Mouse (Mus musculus) liver, embryonic 16.5 days (tissue): ENCODE data around the gene Zdhhc19. TPM values are rescaled to one million over a fixed set of nuclear protein-coding genes. Genes with fewer than 3 reads are reported as not detected.

ENCODE experiments used
- ATAC-seq: fragments of 200-750 bp; cut with Nextera tagmentation; 2 replicates; pipeline ENCODE4 v1.8.0; 2017; ENCODE audit warnings: low read depth, mild to moderate bottlenecking, moderate number of reproducible peaks, moderate library complexity
- H3K27ac ChIP-seq: fragments of 300-500 bp; sonication (generic); 2 replicates; pipeline ENCODE4 v1.5.1; 2014; ENCODE audit warnings: mild to moderate bottlenecking, low read length
- H3K27me3 ChIP-seq: fragments of 300-500 bp; sonication (generic); 2 replicates; pipeline ENCODE4 v1.6.1; 2014; ENCODE audit warnings: low read depth, low read length, mixed read lengths; ENCODE audit not compliant: control insufficient read depth, insufficient read depth
- H3K36me3 ChIP-seq: fragments of 300-500 bp; sonication (generic); 2 replicates; pipeline ENCODE4 v1.6.1; 2014; ENCODE audit warnings: mild to moderate bottlenecking; ENCODE audit not compliant: control insufficient read depth, insufficient read depth
- H3K4me1 ChIP-seq: fragments of 300-500 bp; sonication (generic); 2 replicates; pipeline ENCODE4 v1.6.1; 2014; ENCODE audit warnings: low read depth, low read length, mixed read lengths; ENCODE audit not compliant: control insufficient read depth
- H3K4me2 ChIP-seq: fragments of 300-500 bp; sonication (generic); 2 replicates; pipeline ENCODE4 v1.6.1; 2014; ENCODE audit warnings: low read depth, low read length, mixed read lengths
- H3K4me3 ChIP-seq: fragments of 300-500 bp; sonication (generic); 2 replicates; pipeline ENCODE4 v1.5.1; 2014; ENCODE audit warnings: low read depth, mild to moderate bottlenecking, low read length
- H3K9ac ChIP-seq: fragments of 300-500 bp; sonication (generic); 2 replicates; pipeline ENCODE4 v1.6.1; 2014; ENCODE audit warnings: low read depth, low read length
- H3K9me3 ChIP-seq: fragments of 300-500 bp; sonication (generic); replicated peaks from 2 replicates; pipeline ENCODE4 v1.6.1; 2016; ENCODE audit warnings: low read length; ENCODE audit not compliant: control insufficient read depth
- WGBS: fragments of 180-500 bp; shearing (Covaris S2); extraction: QIAGEN DNeasy Blood & Tissue Kit; methylation state at CpG from one replicate; pipeline ENCODE4 v1.1.7; 2014; ENCODE audit not compliant: insufficient replicate concordance; 5-methylcytosine and 5-hydroxymethylcytosine counted together
- polyA plus RNA-seq: library from polyadenylated mRNA; unstranded; fragments of >200 nt; fragmentation: Nextera tagmentation; extraction: Ambion mirVana; gene quantifications from 2 replicates; pipeline ENCODE4 v1.2.1, GENCODE M21; 2015

The Zdhhc19 gene
- polyA plus RNA-seq, 1 experiment from 2014 or later = not detected

GRCm38 (mm10) chr16:32509066-32509942 is 13.2 kb downstream of the Zdhhc19 start:
- Histone ChIP-seq H3K9ac (peak overlapping the region; percentile 83), H3K4me3 (peak overlapping the region; percentile 59), H3K36me3 (no peaks in the 10 kb centered on the region), H3K27ac (peak overlapping the region; percentile 100), H3K4me1 (peaks cover 72% of the 10 kb centered on the region), H3K27me3 (no peaks in the 10 kb centered on the region), H3K9me3 (no peaks in the 10 kb centered on the region), H3K4me2 (peak overlapping the region; percentile 83)
- peak; percentile 92 for ATAC-seq
- 18% methylated on average over 9 of the region's 9 CpGs for whole genome bisulfite sequencing

- WGBS = 34% methylated on average over 18 of the region's 18 CpGs
- Histone ChIP-seq H3K4me2 (peak overlapping the region; percentile 72), H3K27ac (peak overlapping the region; percentile 96)
Measured at GRCm38 (mm10) chr16:32510399-32511337, 14.6 kb downstream of the Zdhhc19 start.

GRCm38 (mm10) chr16:32511338-32511734 is 15.3 kb downstream of the Zdhhc19 start:
- Histone ChIP-seq H3K36me3 (no peaks in the 10 kb centered on the region), H3K27me3 (no peaks in the 10 kb centered on the region), H3K4me1 (peaks cover 89% of the 10 kb centered on the region), H3K4me2 (peak overlapping the region; percentile 72), H3K4me3 (peak overlapping the region; percentile 31), H3K9me3 (no peaks in the 10 kb centered on the region), H3K9ac (peak overlapping the region; percentile 70), H3K27ac (peak overlapping the region; percentile 96)
- 66% methylated on average over 3 of the region's 3 CpGs for WGBS
- no peak for ATAC-seq

More at GRCm38 (mm10) chr16:32510399-32511337, 14.6 kb downstream of the Zdhhc19 start:
- Histone ChIP-seq H3K4me1 (peaks cover 83% of the 10 kb centered on the region), H3K27me3 (no peaks in the 10 kb centered on the region), H3K36me3 (no peaks in the 10 kb centered on the region), H3K9me3 (no peaks in the 10 kb centered on the region), H3K4me3 (peak overlapping the region; percentile 39), H3K9ac (peak overlapping the region; percentile 70)
- no peak for ATAC-seq

- Histone ChIP-seq H3K27ac (peak overlapping the region; percentile 96), H3K4me3 (peak overlapping the region; percentile 23), H3K36me3 (no peaks in the 10 kb centered on the region), H3K4me1 (peaks cover 88% of the 10 kb centered on the region), H3K9ac (peak overlapping the region; percentile 70), H3K9me3 (no peaks in the 10 kb centered on the region), H3K4me2 (peak overlapping the region; percentile 72), H3K27me3 (no peaks in the 10 kb centered on the region)
- 71% methylated on average over 8 of the region's 8 CpGs for WGBS
- no peak for ATAC-seq
Measured at GRCm38 (mm10) chr16:32511827-32512490, 15.9 kb downstream of the Zdhhc19 start.

GRCm38 (mm10) chr16:32512921-32513320 is 16.9 kb downstream of the Zdhhc19 start:
- WGBS = 90% methylated on average over 3 of the region's 3 CpGs
- no peaks in the 10 kb centered on the region for H3K27me3 ChIP-seq
- peak overlapping the region; percentile 96 for H3K27ac ChIP-seq
- no peaks in the 10 kb centered on the region for H3K36me3 ChIP-seq
- H3K9me3 ChIP-seq = no peaks in the 10 kb centered on the region
- peaks cover 85% of the 10 kb centered on the region for H3K4me1 ChIP-seq
- ATAC-seq = no peak
- H3K9ac ChIP-seq = peak overlapping the region; percentile 70
- H3K4me3 ChIP-seq = no peak overlapping the region
- peak overlapping the region; percentile 72; the same call in 1 of the 2 replicates for H3K4me2 ChIP-seq

- Histone ChIP-seq H3K4me3 (no peak overlapping the region), H3K27me3 (no peaks in the 10 kb centered on the region), H3K9me3 (no peaks in the 10 kb centered on the region), H3K36me3 (no peaks in the 10 kb centered on the region), H3K9ac (no peak overlapping the region), H3K4me2 (no peak overlapping the region), H3K4me1 (peaks cover 80% of the 10 kb centered on the region), H3K27ac (peak overlapping the region; percentile 96)
- 90% methylated on average over 6 of the region's 6 CpGs for WGBS
- ATAC-seq = no peak
Measured at GRCm38 (mm10) chr16:32513401-32513800, 17.3 kb downstream of the Zdhhc19 start.

GRCm38 (mm10) chr16:32513948-32514347 is 17.9 kb downstream of the Zdhhc19 start:
- no peaks in the 10 kb centered on the region for H3K9me3 ChIP-seq
- no peaks in the 10 kb centered on the region for H3K27me3 ChIP-seq
- 85% methylated on average over 6 of the region's 6 CpGs for WGBS
- H3K36me3 ChIP-seq = no peaks in the 10 kb centered on the region
- H3K4me3 ChIP-seq = no peak overlapping the region
- ATAC-seq = no peak
- H3K4me2 ChIP-seq = no peak overlapping the region
- H3K27ac ChIP-seq = peak overlapping the region; percentile 7
- H3K4me1 ChIP-seq = peaks cover 78% of the 10 kb centered on the region
- H3K9ac ChIP-seq = no peak overlapping the region
